Mouse (Mus musculus): ENCODE data around the gene Pi4ka.
A peak's percentile ranks its signal among the peaks of the same experiment; 100 is the strongest.

Pi4ka gene

GRCm38 (mm10) chr16:17336089-17336488, 70.0 kb downstream of the Pi4ka start:
- no peak for DNase-seq (ENCODE audit: low read depth, low spot score)

GRCm38 (mm10) chr16:17334574-17334973, 71.5 kb downstream of the Pi4ka start:
- DNase-seq (ENCODE audit: low read depth, low spot score) = no peak

GRCm38 (mm10) chr16:17331855-17332254, 74.3 kb downstream of the Pi4ka start:
- no peak for DNase-seq (ENCODE audit: low read depth, low spot score)

GRCm38 (mm10) chr16:17331116-17331515, 75.0 kb downstream of the Pi4ka start, which contains the start of gene Serpind1:
TSS of gene Serpind1 (plus strand) at chr16:17331371.
- DNase-seq (ENCODE audit: low read depth, low spot score) = no peak

GRCm38 (mm10) chr16:17329848-17330570, 76.1 kb downstream of the Pi4ka start:
- no peak for DNase-seq (ENCODE audit: low read depth, low spot score)

GRCm38 (mm10) chr16:17326064-17326463, 80.0 kb downstream of the Pi4ka start:
- no peak for DNase-seq (ENCODE audit: low read depth, low spot score)

- DNase-seq (ENCODE audit: low read depth, low spot score) = no peak
Measured at GRCm38 (mm10) chr16:17324745-17325144, 81.4 kb downstream of the Pi4ka start.

GRCm38 (mm10) chr16:17321481-17321880, 84.6 kb downstream of the Pi4ka start:
- DNase-seq (ENCODE audit: low read depth, low spot score) = no peak

GRCm38 (mm10) chr16:17316554-17316953, 89.6 kb downstream of the Pi4ka start:
- no peak for DNase-seq (ENCODE audit: low read depth, low spot score)

GRCm38 (mm10) chr16:17312531-17312930, 93.6 kb downstream of the Pi4ka start:
- DNase-seq (ENCODE audit: low read depth, low spot score) = no peak

- DNase-seq (ENCODE audit: low read depth, low spot score) = no peak
Measured at GRCm38 (mm10) chr16:17309036-17309435, 97.1 kb downstream of the Pi4ka start.

GRCm38 (mm10) chr16:17307461-17307860, 98.7 kb downstream of the Pi4ka start:
- DNase-seq (ENCODE audit: low read depth, low spot score) = no peak

- no peak for DNase-seq (ENCODE audit: low read depth, low spot score)
Measured at GRCm38 (mm10) chr16:17303521-17304245, 102.4 kb downstream of the Pi4ka start.

- DNase-seq (ENCODE audit: low read depth, low spot score) = no peak
Measured at GRCm38 (mm10) chr16:17300818-17301217, 105.3 kb downstream of the Pi4ka start.

- DNase-seq (ENCODE audit: low read depth, low spot score) = peak; percentile 73
Measured at GRCm38 (mm10) chr16:17292751-17293150, 113.4 kb downstream of the Pi4ka start.

- DNase-seq (ENCODE audit: low read depth, low spot score) = no peak
Measured at GRCm38 (mm10) chr16:17291016-17291415, 115.1 kb downstream of the Pi4ka start.

GRCm38 (mm10) chr16:17287103-17287502, 119.0 kb downstream of the Pi4ka start:
- DNase-seq (ENCODE audit: low read depth, low spot score) = no peak

GRCm38 (mm10) chr16:17283151-17283550, 123.0 kb downstream of the Pi4ka start:
- DNase-seq (ENCODE audit: low read depth, low spot score) = no peak

GRCm38 (mm10) chr16:17280471-17280870, 125.6 kb downstream of the Pi4ka start:
- DNase-seq (ENCODE audit: low read depth, low spot score) = no peak

- DNase-seq (ENCODE audit: low read depth, low spot score) = peak; percentile 84
Measured at GRCm38 (mm10) chr16:17277342-17278211, 128.5 kb downstream of the Pi4ka start.

GRCm38 (mm10) chr16:17276164-17277151, 129.7 kb downstream of the Pi4ka start:
- peak; percentile 93 for DNase-seq (ENCODE audit: low read depth, low spot score)

Measured in CD4-positive helper T cell, adult 2 months (primary cell).